Mouse (Mus musculus): ENCODE measurements around the gene Cd244a. TPM values are rescaled to one million over a fixed set of nuclear protein-coding genes. Genes with fewer than 3 reads are reported as not detected.

Cd244a gene
- total RNA-seq (2022), result 1 to 10 TPM in 1 of 4 experiments, under 1 TPM in 3; 0.09 to 1.3 (median 0.17) TPM

- DNase-seq (ENCODE audit: low spot score), result no peak
These were observed at the start of gene Cd244a for GRCm38 (mm10) chr1:171558898-171559297. Gene Cd244a (plus strand): TSS chr1:171559193.

GRCm38 (mm10) chr1:171513234-171513633 is 45.8 kb upstream of the Cd244a start:
- DNase-seq (ENCODE audit: low spot score), result no peak

- no peak for DNase-seq (ENCODE audit: low spot score)
These were observed 45.2 kb upstream of the Cd244a start for GRCm38 (mm10) chr1:171513760-171514159.

- no peak for DNase-seq (ENCODE audit: low spot score)
These were observed 44.0 kb upstream of the Cd244a start for GRCm38 (mm10) chr1:171515039-171515438.

- no peak for DNase-seq (ENCODE audit: low spot score)
These were observed 43.4 kb upstream of the Cd244a start for GRCm38 (mm10) chr1:171515557-171515956.

GRCm38 (mm10) chr1:171531367-171531766 is 27.6 kb upstream of the Cd244a start:
- DNase-seq (ENCODE audit: low spot score), result no peak

- no peak for DNase-seq (ENCODE audit: low spot score)
These were observed 26.2 kb upstream of the Cd244a start for GRCm38 (mm10) chr1:171532830-171533229.

- DNase-seq (ENCODE audit: low spot score), result no peak
These were observed 24.4 kb upstream of the Cd244a start for GRCm38 (mm10) chr1:171534557-171534956.

GRCm38 (mm10) chr1:171535194-171535593 is 23.8 kb upstream of the Cd244a start, which contains the start of gene Itln1:
Gene Itln1 (minus strand): TSS chr1:171535294.
- DNase-seq (ENCODE audit: low spot score), result no peak

GRCm38 (mm10) chr1:171540694-171541093 is 18.3 kb upstream of the Cd244a start:
- no peak for DNase-seq (ENCODE audit: low spot score)

- DNase-seq (ENCODE audit: low spot score), result no peak
These were observed 7.7 kb upstream of the Cd244a start for GRCm38 (mm10) chr1:171551326-171551725.

- no peak for DNase-seq (ENCODE audit: low spot score)
These were observed 6.8 kb upstream of the Cd244a start for GRCm38 (mm10) chr1:171552230-171552629.

GRCm38 (mm10) chr1:171553359-171554341 is 5.3 kb upstream of the Cd244a start:
- DNase-seq (ENCODE audit: low spot score), result no peak

GRCm38 (mm10) chr1:171556366-171556765 is 2.6 kb upstream of the Cd244a start:
- DNase-seq (ENCODE audit: low spot score), result no peak

GRCm38 (mm10) chr1:171558407-171558806 is 586 bp upstream of the Cd244a start:
- no peak for DNase-seq (ENCODE audit: low spot score)

GRCm38 (mm10) chr1:171560262-171560661 is 1.3 kb downstream of the Cd244a start:
- no peak for DNase-seq (ENCODE audit: low spot score)

- DNase-seq (ENCODE audit: low spot score), result no peak
These were observed 2.2 kb downstream of the Cd244a start for GRCm38 (mm10) chr1:171561200-171561599.

- DNase-seq (ENCODE audit: low spot score), result no peak
These were observed 2.7 kb downstream of the Cd244a start for GRCm38 (mm10) chr1:171561639-171562225.

GRCm38 (mm10) chr1:171563042-171563441 is 4.0 kb downstream of the Cd244a start:
- no peak for DNase-seq (ENCODE audit: low spot score)

- no peak for DNase-seq (ENCODE audit: low spot score)
These were observed 5.3 kb downstream of the Cd244a start for GRCm38 (mm10) chr1:171564247-171564646.

- no peak for DNase-seq (ENCODE audit: low spot score)
These were observed 6.9 kb downstream of the Cd244a start for GRCm38 (mm10) chr1:171565888-171566287.

- peak; percentile 44 for DNase-seq (ENCODE audit: low spot score)
These were observed 7.8 kb downstream of the Cd244a start for GRCm38 (mm10) chr1:171566777-171567176.

GRCm38 (mm10) chr1:171568436-171568835 is 9.4 kb downstream of the Cd244a start:
- DNase-seq (ENCODE audit: low spot score), result no peak

All from heart, adult 8-10 months (tissue).